Mouse (Mus musculus) embryonic fibroblast, embryonic 13.5 days (primary cell): ENCODE results near the gene Col6a6.

Experiments used
- CTCF ChIP-seq: IDR thresholded peaks from 2 replicates; pipeline ENCODE4 v1.5.1; 2011; ENCODE audit warnings: mild to moderate bottlenecking, control low read depth, low read length, moderate library complexity, borderline replicate concordance; ENCODE audit not compliant: insufficient read depth
- POLR2A ChIP-seq: IDR thresholded peaks from 2 replicates; pipeline ENCODE4 v1.6.1; 2011; ENCODE audit warnings: low read depth, mild to moderate bottlenecking, control low read depth, low read length, moderate library complexity

DNA sequence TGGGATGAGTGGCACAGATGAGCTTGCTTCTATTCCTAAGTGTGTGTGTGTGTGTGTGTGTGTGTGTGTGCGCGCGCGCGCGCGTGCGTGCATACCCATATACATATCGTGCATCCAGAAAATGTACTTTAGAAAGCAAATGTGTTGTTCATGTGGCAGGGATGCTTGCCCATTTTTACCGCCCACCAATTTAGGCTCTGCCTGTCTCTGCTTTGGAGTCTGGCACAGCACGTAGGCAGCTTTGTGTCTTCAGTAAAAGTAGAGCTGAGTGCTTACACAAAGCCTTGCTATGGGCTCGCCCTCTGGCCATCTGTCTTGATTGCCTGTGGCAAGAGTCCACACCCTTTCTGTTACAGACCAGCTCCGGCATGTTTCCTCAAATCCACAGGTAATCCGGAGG, 135.5 kb downstream of the Col6a6 start:
- no peak for TF ChIP-seq CTCF
- no peak for TF ChIP-seq POLR2A
